Mouse (Mus musculus) olfactory bulb, adult 2 months (tissue): ENCODE data around the gene Adgrv1.

Experiments used
- CTCF ChIP-seq: fragments of 200-500 bp; IDR thresholded peaks from 2 replicates; pipeline ENCODE4 v1.5.1; 2012; ENCODE audit warnings: low read depth, mild to moderate bottlenecking, low read length, moderate library complexity; ENCODE audit not compliant: insufficient read depth
- POLR2A ChIP-seq: fragments of 200-500 bp; IDR thresholded peaks from 2 replicates; pipeline ENCODE4 v1.6.1; 2012; ENCODE audit warnings: mild to moderate bottlenecking, low read depth, low read length, moderate library complexity; ENCODE audit not compliant: insufficient read depth

DNA sequence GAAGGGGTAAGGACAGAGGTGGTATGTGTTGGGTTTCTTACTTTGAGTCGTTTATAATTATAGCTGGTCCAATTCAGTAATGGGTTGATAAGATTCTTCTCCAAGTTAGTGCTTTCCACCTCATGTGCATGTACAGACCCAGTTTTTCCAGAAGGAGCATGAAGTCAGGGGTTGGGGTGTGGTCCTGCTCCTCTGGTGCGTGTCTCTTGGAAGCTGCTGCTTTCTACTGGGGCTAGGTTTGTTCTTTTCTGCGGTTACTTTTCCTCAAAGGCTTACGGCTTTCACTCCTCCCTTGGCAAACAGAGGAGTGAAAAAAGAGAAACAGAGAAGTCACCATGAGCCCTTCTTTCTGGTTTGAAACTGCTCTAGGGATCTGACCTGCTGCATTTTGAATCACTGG lies 522.5 kb downstream of the Adgrv1 start:
- no peak for TF ChIP-seq CTCF
- no peak for TF ChIP-seq POLR2A
